Mouse (Mus musculus) C2C12 (cell line): ENCODE results near the gene Gng8. TPM values are rescaled to one million over a fixed set of nuclear protein-coding genes. Genes with fewer than 3 reads are reported as not detected.
A peak's percentile ranks its signal among the peaks of the same experiment; 100 is the strongest.

Experiments used
- H3K27me3 ChIP-seq: one replicate; pipeline ENCODE4 v1.6.1; 2011; ENCODE audit not compliant: control insufficient read depth, insufficient read depth, insufficient read length
- H3K36me3 ChIP-seq: one replicate; pipeline ENCODE4 v1.6.1; 2011; ENCODE audit not compliant: control insufficient read depth, insufficient read depth
- H3K4me3 ChIP-seq: one replicate; pipeline ENCODE4 v1.5.1; 2011; ENCODE audit warnings: mild to moderate bottlenecking, control low read depth; ENCODE audit not compliant: poor library complexity, insufficient read depth, severe bottlenecking
- H3K79me2 ChIP-seq: one replicate; pipeline ENCODE4 v1.6.1; 2011; ENCODE audit not compliant: control insufficient read depth, insufficient read depth
- H3K79me3 ChIP-seq: one replicate; pipeline ENCODE4 v1.6.1; 2011; ENCODE audit warnings: low read depth, control low read depth
- H3ac ChIP-seq: one replicate; pipeline ENCODE3; 2011; ENCODE audit warnings: low read depth; ENCODE audit not compliant: control insufficient read depth, insufficient read length
- CEBPB ChIP-seq: IDR thresholded peaks from one replicate; pipeline ENCODE4 v1.6.1; 2011; ENCODE audit warnings: low read depth, mild to moderate bottlenecking, control low read depth, moderate library complexity
- CTCF ChIP-seq: IDR thresholded peaks from one replicate; pipeline ENCODE4 v1.5.1; 2011; ENCODE audit not compliant: control insufficient read depth, insufficient read depth, insufficient read length
- FOSL1 ChIP-seq: IDR thresholded peaks from one replicate; pipeline ENCODE4 v1.8.0; 2011; ENCODE audit warnings: mild to moderate bottlenecking, low read length; ENCODE audit not compliant: poor library complexity, insufficient read depth, severe bottlenecking
- MAX ChIP-seq: IDR thresholded peaks from one replicate; pipeline ENCODE4 v1.6.1; 2011; ENCODE audit warnings: mild to moderate bottlenecking, control low read depth
- MYOD1 ChIP-seq: IDR thresholded peaks from one replicate; pipeline ENCODE4 v1.6.1; 2011; ENCODE audit warnings: low read depth; ENCODE audit not compliant: control insufficient read depth, insufficient read length
- MYOG ChIP-seq: IDR thresholded peaks from one replicate; pipeline ENCODE4 v1.6.1; 2011; ENCODE audit not compliant: control insufficient read depth, insufficient read length; ENCODE audit errors: extremely low read depth
- USF1 ChIP-seq: IDR thresholded peaks from one replicate; pipeline ENCODE4 v1.6.1; 2011; ENCODE audit warnings: low read depth, mild to moderate bottlenecking, control low read depth, moderate library complexity
- long read RNA-seq, 2 experiments: library from polyadenylated mRNA; unstranded; transcript quantifications; one replicate each; pipeline ENCODE4 v2.0.0; 2019 to 2020
- polyA plus RNA-seq: library from polyadenylated mRNA; unstranded; fragments of >200 nt; fragmentation: generic; extraction: Trizol; gene quantifications from one replicate; pipeline ENCODE4 v1.2.1, GENCODE M21; 2012; ENCODE audit warnings: missing spikeins

Gene Gng8
- 2.6 TPM for polyA plus RNA-seq
- long read RNA-seq, experiment 1, partial matches to known transcripts: 0 of 2 reads
- long read RNA-seq, experiment 1, other reads (novel, unspliced or antisense): 1 of 2 reads
- long read RNA-seq, experiment 2: 0 reads

GRCm38 (mm10) chr7:16891641-16892351 is at the start of gene Gng8:
Gene Gng8 (plus strand): TSS chr7:16891786.
- no peaks in the 10 kb centered on the region for H3K79me3 ChIP-seq
- H3K27me3 ChIP-seq: no peaks in the 10 kb centered on the region
- no peaks in the 10 kb centered on the region for H3K36me3 ChIP-seq
- no peaks in the 10 kb centered on the region for H3K79me2 ChIP-seq
- H3K4me3 ChIP-seq: peak within 1 kb of the TSS; percentile 29
- peak within 1 kb of the TSS; percentile 27 for H3ac ChIP-seq
- TF ChIP-seq MAX: no peak
- TF ChIP-seq MYOG: no peak
- TF ChIP-seq USF1: no peak
- peak; percentile 93 for TF ChIP-seq CTCF
- no peak for TF ChIP-seq CEBPB
- no peak for TF ChIP-seq MYOD1
- no peak for TF ChIP-seq FOSL1

- H3ac ChIP-seq: peak within 1 kb of the TSS; percentile 91
- no peaks in the 10 kb centered on the region for H3K79me3 ChIP-seq
- H3K36me3 ChIP-seq: no peaks in the 10 kb centered on the region
- H3K4me3 ChIP-seq: peak within 1 kb of the TSS; percentile 43
- H3K79me2 ChIP-seq: no peaks in the 10 kb centered on the region
- no peaks in the 10 kb centered on the region for H3K27me3 ChIP-seq
- TF ChIP-seq MYOG (no peak), USF1 (no peak), CTCF (no peak), MAX (no peak), MYOD1 (no peak), FOSL1 (no peak), CEBPB (no peak)
These were observed 48.9 kb upstream of the Gng8 start, which contains the start of gene Prkd2 for GRCm38 (mm10) chr7:16842645-16843063. Gene Prkd2 (plus strand): TSS chr7:16842902.

GRCm38 (mm10) chr7:16843441-16844171 is 48.0 kb upstream of the Gng8 start:
- TF ChIP-seq USF1: no peak
- TF ChIP-seq MYOD1: no peak
- TF ChIP-seq FOSL1: no peak
- TF ChIP-seq MYOG: no peak
- no peak for TF ChIP-seq CEBPB
- no peak for TF ChIP-seq MAX
- no peak for TF ChIP-seq CTCF
- Histone ChIP-seq H3ac (peak overlapping the region; percentile 91), H3K79me3 (no peaks in the 10 kb centered on the region), H3K36me3 (no peaks in the 10 kb centered on the region), H3K79me2 (no peaks in the 10 kb centered on the region), H3K4me3 (peak overlapping the region; percentile 43), H3K27me3 (no peaks in the 10 kb centered on the region)

- TF ChIP-seq CTCF: no peak
- TF ChIP-seq USF1: no peak
- no peak for TF ChIP-seq CEBPB
- no peak for TF ChIP-seq MAX
- no peak for TF ChIP-seq MYOD1
- TF ChIP-seq MYOG: no peak
- no peak for TF ChIP-seq FOSL1
- Histone ChIP-seq H3ac (no peak overlapping the region), H3K36me3 (no peaks in the 10 kb centered on the region), H3K27me3 (no peaks in the 10 kb centered on the region), H3K79me2 (no peaks in the 10 kb centered on the region), H3K79me3 (no peaks in the 10 kb centered on the region), H3K4me3 (no peak overlapping the region)
These were observed 46.9 kb upstream of the Gng8 start for GRCm38 (mm10) chr7:16844696-16845071.

- H3K79me2 ChIP-seq: no peaks in the 10 kb centered on the region
- H3K36me3 ChIP-seq: peaks cover 1% of the 10 kb centered on the region
- no peak overlapping the region for H3K4me3 ChIP-seq
- H3K79me3 ChIP-seq: no peaks in the 10 kb centered on the region
- TF ChIP-seq CTCF: no peak
- TF ChIP-seq FOSL1: no peak
- TF ChIP-seq MYOD1: no peak
- TF ChIP-seq USF1: no peak
- no peak for TF ChIP-seq MAX
- TF ChIP-seq CEBPB: no peak
- no peak for TF ChIP-seq MYOG
- no peak overlapping the region for H3ac ChIP-seq
- no peaks in the 10 kb centered on the region for H3K27me3 ChIP-seq
These were observed 46.3 kb upstream of the Gng8 start for GRCm38 (mm10) chr7:16845072-16845819.
